Mouse (Mus musculus) liver (tissue): ENCODE data around the gene Btbd35f25.
"Not testable (repeated sequence)": the region's sequence is repeated elsewhere in the genome, so short reads cannot be mapped to it uniquely, and the experiment has no call there.

Experiments
- DNase-seq: peaks from one replicate; pipeline ENCODE4 v3.0.0-alpha.2; 2020; ENCODE audit warnings: mixed read lengths

Btbd35f25 gene

DNA sequence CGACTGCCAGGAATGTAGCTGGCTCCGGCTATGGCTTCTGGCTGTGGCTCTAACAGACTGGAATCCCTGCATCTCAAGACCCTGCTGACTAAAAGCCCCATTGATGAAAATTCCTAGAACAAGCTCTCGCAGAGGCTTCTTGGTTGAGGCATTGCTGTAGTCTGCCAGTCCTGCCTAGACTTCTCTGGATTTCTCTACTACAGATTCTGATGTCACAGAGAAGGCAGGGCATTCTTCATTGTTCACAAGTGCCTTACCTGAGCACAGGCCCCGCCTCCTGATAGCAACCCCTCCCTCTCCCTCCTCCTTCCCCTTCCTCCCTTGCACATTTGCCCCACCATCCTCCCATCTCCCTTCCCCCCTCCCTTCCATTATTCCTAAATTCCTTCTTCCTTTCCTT, at the start of gene Btbd35f25:
Gene Btbd35f25, minus strand, starts transcription at position 101 of the 400 bp plus-strand sequence.
- not testable (repeated sequence) for DNase-seq

DNA sequence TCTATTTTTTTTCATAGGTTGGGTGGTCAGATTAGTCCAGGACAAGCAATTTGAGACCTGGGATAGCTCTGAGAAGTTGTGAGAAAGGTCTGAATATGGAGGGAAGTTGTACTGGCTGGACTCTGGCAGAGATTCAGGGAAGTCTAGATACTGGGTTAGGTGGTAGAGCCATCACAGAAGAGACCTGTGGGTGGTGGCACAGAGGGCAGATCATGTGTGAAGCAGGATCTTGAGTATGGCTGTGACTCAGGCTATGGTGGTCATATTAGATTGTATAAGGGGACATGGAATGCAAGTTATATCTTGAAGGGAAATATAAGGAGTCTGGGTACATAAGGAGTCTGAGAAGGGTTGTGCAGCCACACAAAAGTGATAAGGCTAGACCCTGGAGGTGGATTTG, 49.3 kb upstream of the Btbd35f25 start:
- DNase-seq = no peak

DNA sequence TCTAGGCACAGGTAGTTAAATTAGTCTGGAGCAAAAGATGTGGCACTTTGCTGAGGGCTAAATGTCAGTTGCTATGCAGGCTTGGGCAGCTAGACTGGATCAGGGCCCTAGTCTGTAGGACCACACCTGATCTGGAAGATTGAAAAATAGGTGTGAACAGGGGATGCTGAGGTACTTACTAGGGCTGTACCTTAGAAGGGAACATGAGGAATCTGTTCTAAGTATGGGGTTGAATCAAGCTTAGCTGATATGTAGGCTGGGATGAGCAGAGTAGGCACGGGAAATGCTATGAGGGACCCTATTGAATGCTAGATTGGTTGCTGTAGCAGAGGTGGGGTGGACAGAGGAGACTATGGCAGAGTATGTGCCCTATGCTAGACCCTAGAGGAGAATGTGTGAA, 47.0 kb upstream of the Btbd35f25 start:
- DNase-seq = no peak

DNA sequence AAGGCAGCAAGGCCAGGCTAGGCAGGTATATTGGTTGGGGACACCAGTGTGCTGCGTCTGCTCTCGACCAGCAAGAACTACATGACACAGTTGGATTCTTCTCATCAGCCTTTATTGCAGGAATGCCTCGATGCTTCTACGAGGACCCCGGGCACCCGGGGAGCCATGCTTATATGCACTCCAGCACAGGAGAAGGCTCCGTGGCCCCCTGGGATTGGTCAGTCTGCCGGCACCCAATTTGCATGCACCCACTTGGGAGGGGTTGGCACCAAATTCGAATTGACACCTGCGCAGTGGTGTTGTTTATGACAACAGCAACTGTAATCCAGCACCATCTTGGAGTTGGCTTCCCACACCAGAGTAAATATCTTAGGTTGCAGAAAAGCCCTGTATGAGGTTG, 28.1 kb upstream of the Btbd35f25 start:
- DNase-seq = no peak

DNA sequence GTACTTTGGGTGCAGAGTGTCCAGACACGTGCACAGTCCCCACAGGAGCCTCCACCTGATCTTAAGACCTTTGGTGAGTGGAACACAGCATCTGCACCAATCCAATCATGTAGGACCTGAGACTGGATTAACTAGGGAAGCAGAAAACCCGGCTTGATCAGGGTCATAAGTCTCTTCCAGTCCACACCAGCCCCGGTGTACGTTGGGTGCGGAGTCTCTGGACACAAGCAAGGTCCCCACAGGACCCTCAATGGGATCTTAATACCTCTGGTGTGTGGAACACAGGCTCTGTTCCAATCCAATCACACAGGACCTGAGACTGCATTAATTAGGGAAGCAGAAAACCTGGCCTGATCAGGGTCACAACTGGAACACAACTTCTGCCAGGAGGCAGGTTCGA, 20.0 kb upstream of the Btbd35f25 start:
- DNase-seq = no peak
